Mouse (Mus musculus) MN1 (cell line): ENCODE data around the gene Tmem132e.

Experiments
- DNase-seq: peaks from one replicate; pipeline ENCODE4 v3.0.0-alpha.2; 2016; ENCODE audit warnings: low spot score

The Tmem132e gene

DNA sequence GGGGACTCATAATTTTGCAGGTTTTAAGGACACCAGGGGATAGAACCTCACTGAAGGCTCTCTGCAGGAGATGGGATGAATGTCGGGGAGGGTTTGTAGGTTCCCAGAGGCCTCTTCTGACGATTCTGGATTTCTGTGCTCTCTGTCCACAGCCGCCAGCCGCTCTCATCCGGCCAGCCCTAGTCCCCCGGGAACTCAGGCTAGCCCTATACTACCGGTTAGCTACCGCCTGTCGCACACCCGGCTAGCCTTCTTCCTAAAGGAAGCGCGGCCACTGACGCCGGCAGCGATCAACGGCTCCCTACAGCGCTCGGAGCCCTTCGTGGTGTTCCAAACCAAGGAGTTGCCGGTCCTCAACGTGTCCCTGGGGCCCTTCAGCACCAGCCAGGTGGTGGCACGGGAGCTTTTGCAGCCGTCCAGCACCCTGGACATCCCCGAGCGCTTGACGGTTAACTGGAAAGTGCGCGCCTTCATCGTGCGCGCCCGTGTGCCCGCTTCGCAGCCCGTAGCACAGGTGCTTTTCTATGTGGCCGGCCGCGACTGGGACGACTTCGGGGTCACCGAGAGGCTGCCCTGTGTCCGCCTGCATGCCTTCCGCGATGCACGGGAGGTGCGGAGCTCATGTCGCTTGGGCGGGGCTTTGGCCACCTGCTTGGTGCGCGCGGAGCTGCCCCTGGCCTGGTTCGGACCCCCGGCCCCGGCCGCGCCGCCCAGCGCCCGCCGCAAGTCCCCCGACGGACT is 45.6 kb downstream of the Tmem132e start:
- no peak for DNase-seq

DNA sequence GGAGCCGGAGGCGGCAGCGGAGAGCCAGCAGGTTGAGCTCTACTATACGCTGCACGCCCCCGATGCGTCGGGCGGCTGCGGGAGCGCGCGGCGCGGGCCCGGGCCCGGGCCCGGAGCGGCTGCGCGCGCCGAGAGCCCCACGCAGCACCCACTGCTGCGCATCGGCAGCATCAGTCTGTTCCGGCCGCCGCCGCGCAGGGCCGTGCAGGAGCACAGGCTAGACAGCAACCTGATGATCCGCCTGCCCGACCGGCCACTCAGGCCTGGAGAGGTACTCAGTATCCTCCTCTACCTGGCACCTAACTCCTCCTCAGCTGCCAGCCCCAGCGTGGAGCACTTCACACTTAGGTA is 46.1 kb downstream of the Tmem132e start:
- no peak for DNase-seq

DNA sequence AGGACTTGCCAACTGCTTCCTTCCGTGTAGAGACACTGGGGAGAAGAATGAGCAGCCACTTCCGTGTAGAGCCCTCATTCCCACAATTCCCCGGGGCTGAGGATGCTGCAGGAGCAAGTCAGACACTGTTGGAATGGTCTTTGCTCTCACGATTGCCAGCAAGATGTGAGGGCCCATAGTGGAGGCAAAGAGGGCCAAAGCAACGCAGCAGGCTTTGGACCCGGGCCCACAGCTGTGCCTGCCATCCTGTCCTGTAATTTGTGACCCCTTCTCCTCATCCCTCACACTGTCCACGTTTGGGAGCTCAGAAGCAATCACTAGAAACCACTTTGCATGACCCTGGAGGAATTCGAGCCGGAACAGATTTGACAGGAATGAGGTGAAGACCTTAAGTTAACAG is 59.8 kb downstream of the Tmem132e start:
- no peak for DNase-seq

DNA sequence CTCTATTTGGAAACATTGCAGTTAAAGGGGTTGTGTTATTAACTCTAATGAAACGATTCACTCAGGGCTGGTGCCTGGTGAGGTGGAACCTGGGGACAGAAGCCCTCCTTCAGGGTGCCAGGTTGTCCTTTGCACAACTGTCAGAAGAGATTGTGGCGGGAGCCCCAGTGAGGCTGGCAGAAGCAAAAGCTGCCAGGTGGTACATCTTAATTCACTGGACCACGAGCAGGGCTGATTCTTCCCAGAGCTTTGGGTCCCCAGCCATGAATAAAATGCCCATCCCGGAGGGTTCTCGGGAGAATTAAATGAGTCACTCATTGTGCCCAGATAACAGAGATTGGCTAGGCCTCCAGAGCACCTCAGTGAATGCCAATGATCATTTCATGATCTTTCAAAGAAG is 63.8 kb downstream of the Tmem132e start:
- DNase-seq: no peak

DNA sequence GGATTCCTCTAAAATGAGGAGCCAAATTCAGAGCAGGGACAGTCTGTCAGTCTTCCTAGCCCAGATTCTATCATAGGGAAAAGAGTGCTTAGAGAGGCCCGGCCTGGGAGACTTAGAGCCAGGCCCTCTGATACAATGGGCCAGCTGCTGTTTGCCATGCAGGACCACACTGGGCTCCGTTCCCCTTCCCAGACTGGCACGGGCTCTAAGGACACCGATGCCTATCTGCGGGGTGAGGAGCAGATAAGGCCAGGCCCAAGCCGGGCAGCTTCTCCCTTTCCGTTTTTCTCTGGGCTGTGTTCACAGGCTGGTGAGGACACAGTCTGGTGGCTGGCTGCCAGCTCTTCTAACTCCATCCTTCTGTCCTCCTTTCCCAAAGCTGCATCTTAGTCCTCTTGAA is 64.5 kb downstream of the Tmem132e start:
- no peak for DNase-seq

DNA sequence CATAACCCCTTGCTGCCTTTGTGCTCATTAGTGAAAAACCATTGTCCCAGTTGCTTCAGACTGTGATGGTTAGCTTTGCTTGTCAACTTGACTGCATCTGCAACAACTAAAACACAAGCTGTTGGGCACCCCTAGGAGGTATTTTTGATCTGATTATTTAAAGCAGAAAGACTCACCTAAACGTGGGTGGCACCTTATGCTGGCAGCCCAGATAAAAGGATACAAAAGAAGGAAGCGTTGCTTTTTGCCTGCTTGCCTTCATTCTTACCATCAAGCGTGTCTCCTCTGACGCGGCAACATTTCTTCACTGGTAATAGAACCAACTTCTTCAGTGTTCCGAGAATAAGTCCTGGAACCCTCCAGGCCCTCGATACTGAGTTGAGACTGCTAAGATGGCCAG is 72.6 kb downstream of the Tmem132e start:
- DNase-seq: no peak

DNA sequence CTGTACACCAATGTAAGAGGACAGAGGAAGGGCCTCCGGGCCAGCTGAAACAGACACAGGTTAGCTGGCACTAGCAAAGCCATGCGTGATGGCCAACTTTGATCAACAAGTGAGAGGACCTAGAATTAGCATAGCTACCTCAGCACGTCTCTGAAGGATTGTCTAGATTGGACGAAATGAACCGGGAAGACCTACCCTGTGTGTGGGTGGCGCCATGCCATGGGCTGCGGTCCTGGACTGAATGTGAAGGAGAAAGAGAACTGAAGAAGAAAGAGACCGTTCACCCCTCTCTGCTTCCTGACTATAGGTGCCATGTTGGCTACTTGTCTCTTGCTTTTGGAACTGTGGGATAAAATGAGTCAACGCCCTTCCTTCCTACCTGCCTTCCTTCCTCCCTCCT is 76.8 kb downstream of the Tmem132e start:
- no peak for DNase-seq

DNA sequence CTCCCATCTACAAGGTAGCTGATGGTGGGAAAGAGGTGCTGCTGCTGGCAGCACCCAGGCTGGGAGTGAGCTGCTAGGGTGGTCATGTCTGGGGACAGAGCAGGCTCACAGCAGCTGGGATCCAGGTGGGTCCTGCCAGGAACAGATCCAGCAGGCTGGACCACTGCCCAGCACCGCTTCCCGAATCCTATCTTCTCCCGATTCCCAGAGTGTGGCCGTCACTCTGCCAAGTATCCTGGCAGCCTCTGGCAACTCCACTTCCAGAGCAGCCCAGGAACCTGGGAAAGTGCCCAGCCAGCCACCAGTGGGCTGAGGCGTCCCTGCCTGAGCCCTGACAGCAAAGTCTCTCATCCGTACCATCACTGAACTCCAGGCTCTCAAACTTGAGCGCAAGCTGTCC is 78.5 kb downstream of the Tmem132e start:
- no peak for DNase-seq

DNA sequence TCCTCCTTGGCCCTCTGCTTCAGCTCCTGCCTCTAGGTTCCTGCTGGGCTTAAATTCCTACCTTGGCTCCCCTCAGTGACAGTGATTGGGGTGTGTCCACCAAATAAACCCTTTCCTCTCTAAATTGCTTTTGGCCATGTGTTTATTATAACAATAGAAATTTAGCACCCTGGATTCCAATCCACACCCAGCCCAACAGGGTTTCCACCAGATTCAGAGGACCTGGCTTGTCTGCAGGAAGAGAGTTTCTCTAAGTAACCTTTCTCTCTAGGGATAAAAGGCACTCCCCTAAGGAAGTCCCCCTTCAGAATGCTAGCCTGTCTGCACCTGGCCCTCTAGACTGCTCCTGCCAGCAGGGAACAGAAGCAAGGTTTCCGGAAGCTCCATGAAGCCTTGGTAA is 82.4 kb downstream of the Tmem132e start:
- no peak for DNase-seq

DNA sequence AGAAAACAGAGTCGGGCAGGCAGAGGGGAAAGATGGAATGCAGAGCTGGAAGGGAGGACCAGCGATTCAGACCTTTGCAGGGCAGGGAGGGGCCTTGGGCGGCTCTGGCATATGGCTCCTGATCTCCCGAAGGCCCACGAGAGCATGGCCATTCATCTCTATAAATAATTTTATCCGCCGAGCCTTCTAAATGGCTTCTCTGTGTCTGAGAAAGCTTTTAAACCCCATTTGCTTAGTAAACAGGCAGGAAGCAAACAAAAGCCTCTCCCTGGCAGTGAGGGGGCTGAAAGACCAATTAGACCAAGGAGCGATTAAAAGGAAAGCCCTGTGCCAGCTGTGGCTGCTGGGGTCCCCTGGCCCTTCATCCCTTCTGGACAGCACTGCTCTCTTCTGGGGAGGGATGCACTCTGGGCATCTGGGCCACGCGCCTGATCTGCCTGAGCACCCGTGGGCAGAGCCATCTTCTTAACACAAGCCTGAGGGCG is 84.5 kb downstream of the Tmem132e start:
- DNase-seq: no peak

DNA sequence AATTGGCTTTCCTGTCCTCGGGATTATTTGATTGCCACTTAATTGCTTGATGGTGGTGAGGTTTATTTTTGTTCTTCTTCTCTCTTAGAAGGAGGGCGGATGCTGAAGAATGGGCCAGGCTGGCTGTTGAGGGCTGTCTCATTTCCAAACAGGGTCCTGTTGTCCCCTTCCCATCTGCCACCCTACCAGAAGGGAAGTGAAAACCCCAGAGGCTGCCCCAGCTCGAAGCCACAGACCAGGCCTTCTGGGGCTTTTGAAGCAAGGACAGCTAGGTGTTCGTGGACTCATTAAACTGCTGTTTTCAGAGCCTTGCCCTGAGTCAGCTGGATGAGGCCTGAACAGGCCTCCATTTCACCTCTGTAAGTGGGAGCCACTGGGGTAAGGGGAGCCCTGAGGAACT is 87.4 kb downstream of the Tmem132e start:
- no peak for DNase-seq

DNA sequence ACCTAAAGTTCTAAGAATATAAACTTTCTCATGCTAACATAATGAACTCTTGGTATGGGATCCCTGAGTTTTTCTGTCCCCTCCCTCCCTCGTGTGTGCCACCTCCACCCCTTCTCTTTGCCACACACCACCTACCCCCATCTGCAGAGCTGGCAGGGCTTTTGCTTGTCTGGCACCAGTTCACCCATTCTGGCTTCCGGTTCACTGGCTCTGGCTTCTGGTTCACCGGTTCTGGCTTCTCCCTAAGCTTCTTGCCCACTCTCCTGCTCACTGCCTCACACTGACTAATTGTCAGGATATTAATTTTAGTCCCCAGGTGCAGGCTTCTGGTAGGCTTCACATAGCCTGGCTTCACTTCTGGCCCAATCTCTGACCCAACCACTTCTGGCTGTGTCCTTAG is 88.7 kb downstream of the Tmem132e start:
- DNase-seq: no peak

DNA sequence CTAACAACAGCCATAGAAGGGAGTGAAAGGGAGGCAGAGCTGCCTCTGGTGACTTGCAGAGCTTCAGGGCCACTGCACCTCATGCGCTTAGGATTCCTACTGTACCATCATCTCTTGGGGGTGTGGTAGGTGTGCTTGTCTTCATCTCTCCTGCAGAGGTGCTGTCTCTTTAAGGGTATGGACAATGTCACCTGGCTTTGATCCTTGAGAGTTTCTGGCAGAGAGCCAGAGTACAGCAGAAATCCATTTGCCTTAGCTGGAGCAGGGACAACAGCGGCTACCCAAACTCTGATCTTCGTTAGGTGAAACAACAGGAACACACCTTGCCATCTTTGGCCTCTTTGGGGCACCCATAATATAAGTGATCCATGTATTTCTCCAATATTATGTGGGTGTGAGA is 92.2 kb downstream of the Tmem132e start:
- DNase-seq: no peak

DNA sequence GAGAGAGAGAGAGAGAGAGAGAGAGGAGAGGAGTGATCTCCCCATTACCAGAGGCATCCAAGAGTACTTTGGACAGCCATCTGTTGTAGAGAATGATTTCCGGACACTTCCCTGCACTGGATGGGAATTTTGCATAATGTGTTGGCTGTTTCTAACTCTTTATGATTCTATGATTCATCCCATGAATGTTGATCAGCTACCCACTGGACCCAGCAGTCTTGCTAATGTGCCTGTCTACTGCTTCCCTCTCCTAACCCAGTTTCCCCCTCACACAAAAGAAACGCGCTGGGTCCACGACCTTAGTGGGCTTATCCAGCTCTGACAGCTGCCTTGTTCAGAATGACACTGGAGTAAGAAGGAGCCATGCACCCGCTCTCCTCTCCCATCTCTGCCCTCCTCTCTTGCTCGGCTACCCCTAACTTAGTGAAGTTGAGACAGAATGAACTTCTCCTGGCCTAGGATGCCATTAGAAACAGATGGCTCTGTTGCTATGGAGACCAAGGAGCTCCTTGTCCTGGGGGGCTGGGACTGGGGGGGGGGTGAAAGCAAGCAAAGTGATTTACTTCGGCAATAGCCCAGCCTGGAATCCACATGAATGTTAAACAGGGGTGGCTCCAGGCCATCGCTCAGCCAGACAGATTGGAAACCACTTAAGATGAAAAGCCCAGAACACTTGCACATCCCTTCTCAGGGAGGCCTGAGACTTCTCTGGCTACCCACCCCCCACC is 98.8 kb downstream of the Tmem132e start:
- DNase-seq: no peak

DNA sequence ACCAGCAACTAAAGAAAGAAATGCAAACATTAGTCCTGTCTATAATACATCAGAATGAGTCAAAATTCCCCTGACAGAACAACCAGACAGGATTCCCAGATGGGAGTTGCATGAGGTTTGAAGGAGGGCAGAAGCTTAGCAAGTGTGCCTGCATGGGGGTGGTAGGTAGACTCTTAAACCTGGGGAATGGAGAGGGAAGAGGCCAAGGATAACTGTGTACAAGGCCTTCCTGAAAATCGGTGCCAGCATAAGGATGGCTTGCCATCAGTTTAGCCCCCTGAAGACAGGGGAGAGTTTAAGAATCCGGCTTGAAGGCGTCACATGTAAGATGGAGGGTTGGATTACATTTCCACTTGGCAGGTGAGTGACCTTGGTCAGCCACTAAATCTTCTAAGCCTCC is 102.2 kb downstream of the Tmem132e start:
- no peak for DNase-seq
